Mouse (Mus musculus) skeletal muscle tissue, adult 2 months (tissue): ENCODE data around the gene Uqcrc2.

Source experiments
- DNase-seq: peaks from one replicate; pipeline ENCODE4 v3.0.0-alpha.2; 2012; ENCODE audit warnings: low read depth, low spot score

Uqcrc2 gene

GRCm38 (mm10) chr7:120690634-120691033, 55.7 kb downstream of the Uqcrc2 start:
- DNase-seq = no peak

GRCm38 (mm10) chr7:120693831-120694375, 58.9 kb downstream of the Uqcrc2 start:
- no peak for DNase-seq

- DNase-seq = no peak
Measured at GRCm38 (mm10) chr7:120695196-120695595, 60.2 kb downstream of the Uqcrc2 start.

GRCm38 (mm10) chr7:120695641-120696040, 60.7 kb downstream of the Uqcrc2 start:
- DNase-seq = no peak

GRCm38 (mm10) chr7:120696331-120696730, 61.4 kb downstream of the Uqcrc2 start:
- DNase-seq = no peak

GRCm38 (mm10) chr7:120699586-120699985, 64.6 kb downstream of the Uqcrc2 start:
- DNase-seq = no peak

- no peak for DNase-seq
Measured at GRCm38 (mm10) chr7:120703888-120704287, 68.9 kb downstream of the Uqcrc2 start.
